Mouse (Mus musculus) gastrocnemius, adult 2 months (tissue): ENCODE measurements at regions not wholly inside any gene's neighbourhood (a gene's known extent, or its start where the extent isn't known, plus 50 kb on each side); places are given as distances from the start of the nearest gene placed in this dataset.
"Not testable (repeated sequence)": the region's sequence is repeated elsewhere in the genome, so short reads cannot be mapped to it uniquely, and the experiment has no call there.

Experiments used
- DNase-seq: peaks from one replicate; pipeline ENCODE4 v3.0.0; 2022
- H3K27ac ChIP-seq: fragments of 200-600 bp; 2 replicates; pipeline ENCODE4 v1.8.1; 2022; ENCODE audit warnings: mild to moderate bottlenecking
- H3K4me3 ChIP-seq: fragments of 200-600 bp; 2 replicates; pipeline ENCODE4 v1.8.1; 2022; ENCODE audit warnings: mild to moderate bottlenecking, moderate library complexity
- CTCF ChIP-seq: fragments of 200-600 bp; IDR thresholded peaks from 2 replicates; pipeline ENCODE4 v1.8.1; 2022; ENCODE audit warnings: antibody characterized with exemption, mild to moderate bottlenecking, moderate library complexity
- intact Hi-C: fragments of 180-260 bp; cut with DNase I; formaldehyde crosslinking; loops from one replicate; pipeline ENCODE4 v1.15.1; 2025

DNA sequence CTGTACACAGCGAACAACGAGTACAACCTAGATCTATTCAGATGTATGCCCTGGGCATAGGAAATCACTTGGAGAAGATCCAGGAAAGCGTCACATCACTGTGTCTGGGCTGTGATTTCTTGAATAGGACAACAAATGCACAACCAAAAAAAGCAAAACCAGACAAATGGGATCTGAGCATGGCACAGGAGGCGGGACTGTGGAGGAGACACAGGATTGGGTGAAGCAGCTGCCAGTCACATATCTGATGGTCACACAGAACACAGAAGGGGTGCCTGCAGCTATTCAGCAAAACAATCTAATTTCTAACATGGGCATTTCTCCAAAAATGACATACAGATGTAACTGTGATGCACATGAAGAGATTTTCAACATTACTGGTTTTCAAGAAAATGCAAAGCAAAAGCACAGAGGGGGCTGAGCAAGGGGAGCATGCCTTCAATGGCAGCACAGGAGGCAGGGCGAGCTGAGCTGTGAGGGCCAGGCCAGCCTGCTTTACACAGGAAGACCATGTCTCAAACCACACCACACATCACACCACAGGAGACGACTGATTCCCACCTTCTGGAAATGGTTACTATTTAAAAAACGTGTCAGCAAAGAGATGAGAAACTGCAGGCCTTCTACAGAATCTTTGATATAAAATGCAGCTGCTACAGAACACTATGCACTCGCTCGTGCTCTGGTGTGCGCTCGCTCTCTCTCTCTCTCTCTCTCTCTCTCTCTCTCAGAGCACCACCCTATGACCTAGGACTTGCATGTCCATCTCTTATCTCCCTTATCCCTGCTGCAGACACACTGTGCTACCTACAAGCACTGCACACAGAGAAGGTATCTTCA is 175.2 kb upstream of the Klf14 start:
- Histone ChIP-seq H3K4me3 (no peak overlapping the region), H3K27ac (peak overlapping the region; percentile 67)
- TF ChIP-seq CTCF, result no peak
- no peak for DNase-seq
- intact Hi-C loops, result no loop called here

DNA sequence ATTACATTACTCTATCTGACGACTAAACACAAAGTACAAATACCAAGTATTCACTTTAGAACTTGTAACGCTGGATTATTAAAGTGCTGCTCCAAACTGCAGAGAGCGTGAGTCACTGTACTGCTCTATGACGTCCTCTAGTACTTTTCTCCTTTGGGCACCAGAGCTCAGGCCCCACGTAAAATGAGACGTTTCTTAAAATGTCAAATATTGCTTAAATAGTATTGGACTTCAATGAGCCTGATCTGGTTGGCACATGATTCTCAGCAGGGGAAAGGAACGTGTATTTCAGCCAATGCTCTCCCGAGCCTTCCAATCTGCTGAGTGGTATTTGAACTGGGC is 175.8 kb upstream of the Klf14 start:
- Histone ChIP-seq H3K27ac (peak overlapping the region; percentile 67), H3K4me3 (no peak overlapping the region)
- no peak for TF ChIP-seq CTCF
- DNase-seq, result no peak
- intact Hi-C loops, result no loop called here

DNA sequence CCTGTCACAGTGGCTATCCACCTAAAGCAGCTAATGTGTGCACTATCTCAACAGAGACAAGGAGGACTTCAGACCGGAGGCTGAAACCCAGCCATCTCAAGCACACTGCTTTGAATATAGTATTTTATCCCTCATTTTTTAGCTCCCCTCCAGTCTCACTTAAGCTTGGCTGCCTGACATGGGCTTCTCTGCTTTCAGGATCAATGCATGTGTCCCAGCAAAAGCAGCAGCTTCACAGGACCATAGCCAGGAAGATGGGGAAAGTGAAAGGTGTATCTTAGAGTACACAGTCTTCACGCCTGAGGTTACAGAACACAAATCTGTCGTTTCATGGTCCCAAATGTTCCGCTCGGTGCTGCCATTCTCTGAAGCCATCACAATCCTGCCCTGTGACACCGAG is 176.7 kb upstream of the Klf14 start:
- DNase-seq, result no peak
- TF ChIP-seq CTCF, result no peak
- H3K27ac ChIP-seq, result peak overlapping the region; percentile 48
- intact Hi-C loops, result no loop called here
- no peak overlapping the region for H3K4me3 ChIP-seq

DNA sequence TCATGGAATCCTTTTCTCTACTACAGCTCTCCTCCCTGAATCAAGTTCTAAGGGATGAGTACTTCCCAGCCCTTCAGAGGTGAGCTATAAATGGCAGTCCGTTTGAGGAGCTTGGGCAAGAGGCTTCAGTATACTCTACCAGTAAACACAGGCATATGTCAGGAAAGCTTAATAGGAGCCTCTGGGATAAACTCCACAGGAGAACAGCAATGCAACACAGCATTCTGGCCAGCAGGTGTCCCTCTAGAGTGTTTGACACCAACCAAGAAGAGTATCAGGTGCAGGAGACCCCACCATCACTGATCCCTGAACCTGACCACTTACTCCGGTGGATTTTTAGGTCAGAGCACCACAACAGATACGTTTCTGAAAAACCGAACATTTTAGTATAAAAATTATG is 178.0 kb upstream of the Klf14 start:
- DNase-seq, result peak; percentile 66
- intact Hi-C loops, result no loop called here
- Histone ChIP-seq H3K27ac (peak overlapping the region; percentile 78), H3K4me3 (no peak overlapping the region)
- TF ChIP-seq CTCF, result peak; percentile 76

DNA sequence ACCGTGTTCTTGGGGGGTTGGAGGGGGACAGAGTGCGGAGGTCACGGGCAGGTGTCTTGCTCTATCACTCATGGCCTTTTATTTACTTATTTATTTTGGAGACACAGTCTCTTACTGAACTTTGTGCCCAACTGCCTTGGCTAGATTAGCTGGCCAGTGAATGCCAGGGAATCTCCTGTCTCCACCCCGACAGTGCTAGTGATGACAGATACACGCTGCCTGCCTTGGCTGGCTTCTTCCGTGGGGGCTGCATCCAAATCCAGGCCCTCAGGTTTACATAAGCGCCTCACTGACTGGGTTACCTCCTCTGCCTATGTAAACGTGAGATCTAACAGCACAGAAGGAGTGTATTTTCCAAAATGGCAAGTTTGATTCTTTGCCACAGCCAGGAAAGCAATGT is 178.5 kb upstream of the Klf14 start:
- Histone ChIP-seq H3K27ac (peak overlapping the region; percentile 78), H3K4me3 (no peak overlapping the region)
- TF ChIP-seq CTCF, result no peak
- DNase-seq, result peak; percentile 65
- intact Hi-C loops, result no loop called here

DNA sequence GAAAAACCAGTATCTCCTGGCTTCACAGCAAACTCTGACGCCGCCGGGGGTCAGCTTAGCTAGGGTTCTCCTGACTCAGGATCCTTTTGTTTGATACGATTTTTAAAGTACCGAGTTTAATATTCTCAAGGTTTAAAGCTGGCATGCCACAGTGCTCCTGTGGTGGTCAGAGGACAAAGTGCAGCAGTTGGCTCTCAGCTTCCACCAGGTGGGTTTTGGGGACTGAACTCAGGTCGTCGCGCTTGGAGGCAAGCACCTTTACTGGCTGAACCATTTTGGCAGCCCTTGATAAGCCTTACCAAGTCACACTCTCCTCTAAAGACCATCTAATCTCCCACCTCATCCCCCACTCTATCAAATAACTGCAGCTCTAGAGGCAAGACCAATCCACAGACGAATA is 181.1 kb upstream of the Klf14 start:
- DNase-seq, result no peak
- Histone ChIP-seq H3K27ac (peak overlapping the region; percentile 69), H3K4me3 (no peak overlapping the region)
- TF ChIP-seq CTCF, result no peak
- intact Hi-C loops, result no loop called here

DNA sequence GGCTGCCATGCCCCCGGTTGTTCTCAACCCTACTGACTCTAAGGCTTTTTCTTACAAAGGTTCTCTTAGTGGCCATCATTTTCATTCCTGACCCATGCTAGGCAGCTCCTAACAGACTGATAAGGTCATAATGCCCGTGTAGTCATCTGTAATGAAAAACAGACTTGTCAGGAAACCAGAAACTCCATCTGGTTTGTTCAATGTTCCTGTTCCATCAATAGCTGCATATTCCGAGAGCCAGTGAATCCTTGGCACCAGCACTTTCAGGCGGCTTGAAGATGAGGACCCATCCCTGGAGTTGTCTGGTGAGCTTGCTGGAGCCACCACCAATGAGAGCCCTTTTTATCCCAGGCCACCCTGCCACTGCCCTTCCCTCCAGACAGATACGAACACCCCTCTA is 181.7 kb upstream of the Klf14 start:
- H3K27ac ChIP-seq, result peak overlapping the region; percentile 69
- no peak overlapping the region for H3K4me3 ChIP-seq
- intact Hi-C loops, result no loop called here
- no peak for DNase-seq
- TF ChIP-seq CTCF, result no peak

DNA sequence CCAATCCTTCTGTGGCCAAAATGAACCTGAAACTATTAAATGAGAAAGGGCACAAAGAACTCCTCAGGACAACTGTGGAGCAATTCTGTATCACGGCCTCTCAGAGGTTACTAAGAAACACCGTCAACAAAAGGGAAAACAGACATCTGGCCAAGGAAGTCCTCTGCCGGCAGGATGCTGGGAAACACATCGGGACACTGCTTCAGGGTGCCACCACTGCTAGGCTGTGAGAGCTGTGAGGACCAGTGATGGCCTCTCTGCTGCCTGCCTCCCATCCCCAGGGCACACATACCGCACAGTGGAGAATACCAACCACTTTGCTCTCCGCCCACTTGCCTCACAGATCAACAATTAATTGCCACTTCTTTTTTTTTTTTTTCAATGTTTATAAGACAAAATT is 182.6 kb upstream of the Klf14 start:
- Histone ChIP-seq H3K27ac (peak overlapping the region; percentile 69), H3K4me3 (no peak overlapping the region)
- peak; percentile 68 for DNase-seq
- no peak for TF ChIP-seq CTCF
- intact Hi-C loops, result no loop called here

DNA sequence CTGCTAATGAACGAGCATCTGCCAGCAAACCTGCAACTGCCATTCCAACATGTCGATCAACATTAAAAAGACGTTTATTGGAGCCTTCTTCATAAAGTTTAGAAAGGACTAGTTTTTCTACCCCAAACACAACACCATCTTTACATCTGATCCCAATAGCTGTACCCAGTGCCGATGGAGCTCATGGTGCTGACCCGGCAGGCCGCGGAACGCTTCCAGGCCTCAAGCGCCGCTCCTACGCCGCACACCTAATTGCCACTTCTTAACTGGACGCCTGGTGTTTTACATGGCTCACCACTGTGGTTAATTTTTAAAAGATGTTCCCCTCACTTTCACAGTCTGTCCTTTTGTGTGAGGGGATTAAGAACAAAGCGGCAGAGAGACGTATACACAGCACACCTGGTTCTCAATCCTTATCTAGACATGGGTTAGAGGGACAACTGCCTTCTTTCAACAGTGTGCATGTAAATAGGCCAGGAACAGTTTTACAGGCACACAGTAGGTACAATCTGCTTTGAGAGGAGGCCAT is 183.7 kb upstream of the Klf14 start:
- H3K27ac ChIP-seq, result peak overlapping the region; percentile 68
- H3K4me3 ChIP-seq, DNase-seq, intact Hi-C loops: not testable (repeated sequence)

DNA sequence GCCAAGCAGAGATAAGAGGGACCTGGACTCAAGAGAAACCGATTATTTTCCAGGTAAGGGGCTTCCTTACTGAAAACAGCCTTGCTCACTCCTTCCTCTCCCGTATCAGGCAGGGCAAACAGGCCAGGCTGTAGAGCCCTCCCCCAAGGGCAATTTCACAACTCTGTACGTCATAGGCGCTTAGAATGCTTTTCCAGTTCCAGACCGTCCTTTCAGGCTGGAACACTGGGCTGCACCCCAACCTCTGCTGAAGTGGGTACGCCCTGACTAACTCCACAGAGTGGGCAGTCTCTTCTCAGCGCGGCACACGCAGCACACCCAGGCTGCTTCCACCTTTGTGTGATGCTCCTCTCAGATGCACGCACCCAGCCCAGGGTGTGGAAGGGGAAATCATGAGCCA is 186.8 kb upstream of the Klf14 start:
- no peak overlapping the region; the same call in 1 of the 2 replicates for H3K4me3 ChIP-seq
- TF ChIP-seq CTCF, result no peak
- DNase-seq, result peak; percentile 79
- intact Hi-C loops, result no loop called here
- peak overlapping the region; percentile 89 for H3K27ac ChIP-seq

DNA sequence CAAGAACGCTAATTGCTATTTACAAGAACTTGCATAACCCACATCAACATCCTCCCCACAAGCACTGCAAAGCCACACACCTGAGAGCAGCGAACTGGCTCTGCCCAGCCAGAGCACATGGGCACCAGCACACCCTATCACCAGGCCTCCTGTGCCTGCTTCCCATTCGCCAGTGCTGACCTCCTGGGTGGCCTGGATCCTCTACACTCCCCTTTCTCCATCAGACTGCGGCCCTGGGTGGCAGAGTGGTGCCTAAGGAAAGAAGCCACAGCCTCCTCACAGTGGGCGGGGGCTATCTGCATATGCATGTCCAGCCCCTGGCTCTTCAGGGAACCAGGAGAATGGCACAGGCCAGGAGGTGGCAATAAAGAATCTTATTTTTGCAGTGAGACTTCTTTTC is 187.9 kb upstream of the Klf14 start:
- intact Hi-C loops, result no loop called here
- Histone ChIP-seq H3K27ac (peak overlapping the region; percentile 89), H3K4me3 (0 out of 2 replicates have a peak overlapping the region, but pooled peaks have one; percentile 16)
- no peak for TF ChIP-seq CTCF
- no peak for DNase-seq

DNA sequence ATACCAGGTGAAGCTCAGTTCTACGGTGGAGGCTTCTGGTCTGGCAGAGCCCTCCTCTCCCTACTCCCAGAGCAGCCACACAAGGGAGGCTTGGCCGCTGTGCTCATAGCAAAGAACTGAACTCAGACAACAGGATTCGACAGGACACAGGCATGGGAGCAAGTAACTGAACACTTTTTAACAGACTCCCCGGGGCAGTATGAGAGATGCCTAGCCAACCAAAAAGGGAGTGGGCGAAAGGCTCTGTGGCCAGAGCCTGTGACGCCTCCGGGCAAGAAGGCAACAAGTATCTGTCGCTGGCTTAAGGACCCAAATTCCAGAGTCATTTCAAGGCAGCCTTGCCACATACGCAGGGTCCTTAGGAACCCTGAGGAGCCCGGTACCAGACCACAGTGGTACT is 188.8 kb upstream of the Klf14 start:
- intact Hi-C loops, result no loop called here
- TF ChIP-seq CTCF, result no peak
- peak overlapping the region; percentile 42 for H3K4me3 ChIP-seq
- DNase-seq, result peak; percentile 65
- peak overlapping the region; percentile 89 for H3K27ac ChIP-seq

DNA sequence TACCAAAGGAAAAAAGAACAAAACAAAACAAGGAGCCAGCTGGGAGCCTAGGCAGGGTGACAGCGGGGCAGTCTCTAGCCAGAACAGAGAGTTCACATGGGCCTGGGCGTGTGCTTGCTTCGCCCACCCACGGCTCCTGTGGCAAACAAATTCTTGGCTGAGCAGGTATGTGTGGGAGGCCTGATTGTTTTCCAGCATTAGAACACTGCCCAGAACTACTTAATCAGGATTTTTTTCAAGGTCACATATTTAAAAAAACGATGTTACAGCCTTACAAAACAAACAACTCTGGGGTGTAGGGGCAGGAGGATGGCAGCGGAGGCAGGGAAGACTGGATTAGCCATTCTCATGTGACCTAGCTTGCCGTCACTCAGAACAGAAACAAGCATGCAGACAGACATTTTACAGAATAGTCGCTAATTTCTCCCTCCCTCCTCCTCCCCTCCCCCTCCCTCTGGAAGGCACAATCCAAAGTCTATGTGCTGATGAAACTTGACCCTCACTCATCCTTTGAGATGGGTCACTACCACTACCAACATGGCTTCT is 189.5 kb upstream of the Klf14 start:
- intact Hi-C loops, result no loop called here
- TF ChIP-seq CTCF, result no peak
- H3K27ac ChIP-seq, result peak overlapping the region; percentile 89
- DNase-seq, result peak; percentile 75
- H3K4me3 ChIP-seq, result peak overlapping the region; percentile 42

DNA sequence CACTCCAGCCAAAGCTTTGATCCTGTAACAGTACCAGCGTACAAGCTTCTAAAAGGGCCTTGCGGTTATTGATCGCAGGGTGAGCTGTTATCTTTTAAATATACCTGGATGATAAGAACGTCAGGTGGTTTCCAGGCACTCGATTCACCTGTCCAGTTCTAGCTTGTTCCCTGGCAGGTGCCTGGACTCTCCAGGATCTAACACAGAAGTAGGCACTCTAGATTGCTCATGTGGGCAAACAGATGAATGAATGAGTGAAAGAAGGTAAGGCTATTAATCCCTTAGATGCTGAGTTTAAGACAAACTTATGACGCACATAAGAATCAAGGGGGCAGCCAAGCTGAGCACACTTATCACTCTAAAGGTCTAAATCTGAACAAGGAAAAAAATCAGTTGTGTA is 190.3 kb upstream of the Klf14 start:
- no peak overlapping the region for H3K4me3 ChIP-seq
- no peak for TF ChIP-seq CTCF
- DNase-seq, result no peak
- H3K27ac ChIP-seq, result peak overlapping the region; percentile 89
- intact Hi-C loops, result no loop called here
